Mouse (Mus musculus) adrenal gland, postnatal 0 days (tissue): ENCODE data around the gene Nr1h3. TPM values are rescaled to one million over a fixed set of nuclear protein-coding genes. Genes with fewer than 3 reads are reported as not detected.

ENCODE experiments used
- polyA plus RNA-seq: library from polyadenylated mRNA; unstranded; fragments of >200 nt; fragmentation: Nextera tagmentation; extraction: Ambion mirVana; gene quantifications from 2 replicates; pipeline ENCODE4 v1.2.1, GENCODE M21; 2015

Gene Nr1h3
- polyA plus RNA-seq = 6.4 and 7.9 TPM in 2 replicates

GRCm38 (mm10) chr2:91202222-91202971, at the start of gene Nr1h3, which contains the start of gene Acp2:
Gene Nr1h3 (minus strand): TSS chr2:91202834.
Gene Acp2 (plus strand): TSS chr2:91202885.

GRCm38 (mm10) chr2:91236601-91237510, 34.2 kb upstream of the Nr1h3 start, which contains the start of gene Ddb2:
Gene Ddb2 (minus strand): TSS chr2:91236982.

GRCm38 (mm10) chr2:91183711-91184405, 18.8 kb downstream of the Nr1h3 start, which contains the start of gene Madd:
Gene Madd (minus strand): TSS chr2:91183837.

Other genes starting within 250 kb of the Nr1h3 start
- 2.7 and 3.5 TPM in 2 replicates for gene Rapsn, start 167.2 kb downstream of the Nr1h3 start, polyA plus RNA-seq
- gene Psmc3, start 148.8 kb downstream of the Nr1h3 start, polyA plus RNA-seq = 219 and 226 TPM in 2 replicates
- 26.0 and 29.1 TPM in 2 replicates for gene Slc39a13, start 132.4 kb downstream of the Nr1h3 start, polyA plus RNA-seq
- gene Spi1, start 120.4 kb downstream of the Nr1h3 start, polyA plus RNA-seq = 10.3 and 10.7 TPM in 2 replicates
- 0.06 and 0.41 TPM in 2 replicates for gene Mybpc3, start 84.7 kb downstream of the Nr1h3 start, polyA plus RNA-seq
- 8.3 and 9.3 TPM in 2 replicates for gene Madd, start 19.0 kb downstream of the Nr1h3 start, polyA plus RNA-seq
- 20.9 and 26.2 TPM in 2 replicates for gene Acp2, start 51 bp upstream of the Nr1h3 start, polyA plus RNA-seq
- gene Ddb2, start 34.1 kb upstream of the Nr1h3 start, polyA plus RNA-seq = 10.0 and 13.9 TPM in 2 replicates
- 30.9 and 62.2 TPM in 2 replicates for gene Pacsin3, start 53.1 kb upstream of the Nr1h3 start, polyA plus RNA-seq
- gene Arfgap2, start 62.1 kb upstream of the Nr1h3 start, polyA plus RNA-seq = 56.4 and 79.6 TPM in 2 replicates
- gene 1110051M20Rik, start 241.9 kb upstream of the Nr1h3 start, polyA plus RNA-seq = 40.5 and 41.8 TPM in 2 replicates